Mouse (Mus musculus): ENCODE measurements around the gene Tlx2.

Gene Tlx2

GRCm38 (mm10) chr6:83023786-83024185 lies 46.3 kb downstream of the Tlx2 start:
- ATAC-seq (ENCODE audit: low TSS enrichment): no peak

GRCm38 (mm10) chr6:83023008-83023407 lies 47.1 kb downstream of the Tlx2 start:
- no peak for ATAC-seq (ENCODE audit: low TSS enrichment)

- ATAC-seq (ENCODE audit: low TSS enrichment): no peak
Observed at GRCm38 (mm10) chr6:83020836-83021593, 49.1 kb downstream of the Tlx2 start.

- no peak for ATAC-seq (ENCODE audit: low TSS enrichment)
Observed at GRCm38 (mm10) chr6:83020121-83020520, 50.0 kb downstream of the Tlx2 start.

GRCm38 (mm10) chr6:83019044-83019443 lies 51.0 kb downstream of the Tlx2 start:
- ATAC-seq (ENCODE audit: low TSS enrichment): no peak
